Mouse (Mus musculus): ENCODE results near the gene Gfpt2. TPM values are rescaled to one million over a fixed set of nuclear protein-coding genes. Genes with fewer than 3 reads are reported as not detected.
"Not testable (repeated sequence)": the region's sequence is repeated elsewhere in the genome, so short reads cannot be mapped to it uniquely, and the experiment has no call there.

Gfpt2 gene
- polyA plus RNA-seq, 1 experiment from 2014 or later: 13.9 TPM

GRCm38 (mm10) chr11:49764023-49764422, 30.0 kb upstream of the Gfpt2 start:
- H3K4me2 ChIP-seq: 0 out of 2 replicates have a peak overlapping the region, but pooled peaks have one; percentile 1
- H3K9ac ChIP-seq (ENCODE audit: low read depth, low read length): no peak overlapping the region
- ATAC-seq (replicated peaks; ENCODE audit: insufficient number of reproducible peaks, low FRiP score, low TSS enrichment): no peak
- whole genome bisulfite sequencing (ENCODE audit: insufficient replicate concordance): 42% methylated on average over 4 of the region's 4 CpGs
- H3K9me3 ChIP-seq (replicated peaks; ENCODE audit: control insufficient read depth, low read length): no peaks in the 10 kb centered on the region
- no peak overlapping the region for H3K4me3 ChIP-seq (ENCODE audit: low read depth, low read length)
- H3K27me3 ChIP-seq (ENCODE audit: control insufficient read depth, insufficient read depth, low read length): no peaks in the 10 kb centered on the region
- H3K27ac ChIP-seq (ENCODE audit: low read depth, low read length): no peak overlapping the region
- H3K4me1 ChIP-seq (ENCODE audit: control insufficient read depth, insufficient read depth, low read length): 0 out of 2 replicates have a peak, but pooled peaks cover 5% of the 10 kb centered on the region
- no peaks in the 10 kb centered on the region for H3K36me3 ChIP-seq (ENCODE audit: control insufficient read depth, insufficient read depth, low read length)

GRCm38 (mm10) chr11:49764639-49765299, 29.2 kb upstream of the Gfpt2 start:
- peak; percentile 33 for ATAC-seq (replicated peaks; ENCODE audit: insufficient number of reproducible peaks, low FRiP score, low TSS enrichment)
- 27% methylated on average over 8 of the region's 8 CpGs for WGBS (ENCODE audit: insufficient replicate concordance)
- H3K4me3 ChIP-seq (ENCODE audit: low read depth, low read length): no peak overlapping the region
- no peaks in the 10 kb centered on the region for H3K36me3 ChIP-seq (ENCODE audit: control insufficient read depth, insufficient read depth, low read length)
- peak overlapping the region; percentile 2 for H3K27ac ChIP-seq (ENCODE audit: low read depth, low read length)
- 0 out of 2 replicates have a peak, but pooled peaks cover 5% of the 10 kb centered on the region for H3K4me1 ChIP-seq (ENCODE audit: control insufficient read depth, insufficient read depth, low read length)
- H3K27me3 ChIP-seq (ENCODE audit: control insufficient read depth, insufficient read depth, low read length): no peaks in the 10 kb centered on the region
- peak overlapping the region; percentile 36; the same call in 1 of the 2 replicates for H3K4me2 ChIP-seq
- H3K9me3 ChIP-seq (replicated peaks; ENCODE audit: control insufficient read depth, low read length): no peaks in the 10 kb centered on the region
- H3K9ac ChIP-seq (ENCODE audit: low read depth, low read length): peak overlapping the region; percentile 44; the same call in 1 of the 2 replicates

- Histone ChIP-seq H3K9ac (ENCODE audit: low read depth, low read length) (no peak overlapping the region), H3K4me1 (ENCODE audit: control insufficient read depth, insufficient read depth, low read length) (0 out of 2 replicates have a peak, but pooled peaks cover 5% of the 10 kb centered on the region), H3K4me3 (ENCODE audit: low read depth, low read length) (no peak overlapping the region), H3K27me3 (ENCODE audit: control insufficient read depth, insufficient read depth, low read length) (no peaks in the 10 kb centered on the region), H3K9me3 (replicated peaks; ENCODE audit: control insufficient read depth, low read length) (no peaks in the 10 kb centered on the region), H3K4me2 (no peak overlapping the region; the same call in 1 of the 2 replicates), H3K36me3 (ENCODE audit: control insufficient read depth, insufficient read depth, low read length) (no peaks in the 10 kb centered on the region), H3K27ac (ENCODE audit: low read depth, low read length) (peak overlapping the region; percentile 51; the same call in 1 of the 2 replicates)
- ATAC-seq (replicated peaks; ENCODE audit: insufficient number of reproducible peaks, low FRiP score, low TSS enrichment): peak; percentile 69
- WGBS (ENCODE audit: insufficient replicate concordance): 56% methylated on average over 3 of the region's 3 CpGs
These were observed 28.4 kb upstream of the Gfpt2 start for GRCm38 (mm10) chr11:49765377-49766136.

GRCm38 (mm10) chr11:49766137-49766411, 27.9 kb upstream of the Gfpt2 start:
- no peak overlapping the region for H3K27ac ChIP-seq (ENCODE audit: low read depth, low read length)
- H3K36me3 ChIP-seq (ENCODE audit: control insufficient read depth, insufficient read depth, low read length): no peaks in the 10 kb centered on the region
- H3K27me3 ChIP-seq (ENCODE audit: control insufficient read depth, insufficient read depth, low read length): no peaks in the 10 kb centered on the region
- 0 out of 2 replicates have a peak, but pooled peaks cover 5% of the 10 kb centered on the region for H3K4me1 ChIP-seq (ENCODE audit: control insufficient read depth, insufficient read depth, low read length)
- H3K9ac ChIP-seq (ENCODE audit: low read depth, low read length): no peak overlapping the region
- ATAC-seq (replicated peaks; ENCODE audit: insufficient number of reproducible peaks, low FRiP score, low TSS enrichment): no peak
- H3K4me2 ChIP-seq: no peak overlapping the region
- no peak overlapping the region for H3K4me3 ChIP-seq (ENCODE audit: low read depth, low read length)
- no peaks in the 10 kb centered on the region for H3K9me3 ChIP-seq (replicated peaks; ENCODE audit: control insufficient read depth, low read length)
- 73% methylated on average over 2 of the region's 2 CpGs for WGBS (ENCODE audit: insufficient replicate concordance)

GRCm38 (mm10) chr11:49767497-49767896, 26.5 kb upstream of the Gfpt2 start:
- WGBS (ENCODE audit: insufficient replicate concordance): 86% methylated on average over 4 of the region's 6 CpGs
- not testable (repeated sequence) for ATAC-seq (replicated peaks; ENCODE audit: insufficient number of reproducible peaks, low FRiP score, low TSS enrichment)

GRCm38 (mm10) chr11:49768781-49769180, 25.2 kb upstream of the Gfpt2 start:
- Histone ChIP-seq H3K36me3 (ENCODE audit: control insufficient read depth, insufficient read depth, low read length) (no peaks in the 10 kb centered on the region), H3K9me3 (replicated peaks; ENCODE audit: control insufficient read depth, low read length) (no peaks in the 10 kb centered on the region), H3K4me1 (ENCODE audit: control insufficient read depth, insufficient read depth, low read length) (0 out of 2 replicates have a peak, but pooled peaks cover 5% of the 10 kb centered on the region), H3K4me2 (no peak overlapping the region), H3K9ac (ENCODE audit: low read depth, low read length) (no peak overlapping the region), H3K4me3 (ENCODE audit: low read depth, low read length) (no peak overlapping the region), H3K27me3 (ENCODE audit: control insufficient read depth, insufficient read depth, low read length) (no peaks in the 10 kb centered on the region), H3K27ac (ENCODE audit: low read depth, low read length) (no peak overlapping the region)
- no peak for ATAC-seq (replicated peaks; ENCODE audit: insufficient number of reproducible peaks, low FRiP score, low TSS enrichment)
- WGBS (ENCODE audit: insufficient replicate concordance): 82% methylated on average over 5 of the region's 5 CpGs

More at GRCm38 (mm10) chr11:49767497-49767896, 26.5 kb upstream of the Gfpt2 start:
- H3K4me3 ChIP-seq (ENCODE audit: low read depth, low read length); H3K9me3 ChIP-seq (replicated peaks; ENCODE audit: control insufficient read depth, low read length); H3K4me2 ChIP-seq; H3K27ac ChIP-seq (ENCODE audit: low read depth, low read length); H3K4me1 ChIP-seq (ENCODE audit: control insufficient read depth, insufficient read depth, low read length); H3K27me3 ChIP-seq (ENCODE audit: control insufficient read depth, insufficient read depth, low read length); H3K36me3 ChIP-seq (ENCODE audit: control insufficient read depth, insufficient read depth, low read length); H3K9ac ChIP-seq (ENCODE audit: low read depth, low read length): not testable (repeated sequence)

GRCm38 (mm10) chr11:49770676-49771550, 23.1 kb upstream of the Gfpt2 start:
- no peak overlapping the region for H3K4me3 ChIP-seq (ENCODE audit: low read depth, low read length)
- no peaks in the 10 kb centered on the region for H3K4me1 ChIP-seq (ENCODE audit: control insufficient read depth, insufficient read depth, low read length)
- no peaks in the 10 kb centered on the region for H3K27me3 ChIP-seq (ENCODE audit: control insufficient read depth, insufficient read depth, low read length)
- no peak overlapping the region for H3K4me2 ChIP-seq
- no peak overlapping the region for H3K9ac ChIP-seq (ENCODE audit: low read depth, low read length)
- H3K36me3 ChIP-seq (ENCODE audit: control insufficient read depth, insufficient read depth, low read length): no peaks in the 10 kb centered on the region
- no peaks in the 10 kb centered on the region for H3K9me3 ChIP-seq (replicated peaks; ENCODE audit: control insufficient read depth, low read length)
- ATAC-seq (replicated peaks; ENCODE audit: insufficient number of reproducible peaks, low FRiP score, low TSS enrichment): no peak
- 68% methylated on average over 9 of the region's 9 CpGs for WGBS (ENCODE audit: insufficient replicate concordance)
- no peak overlapping the region for H3K27ac ChIP-seq (ENCODE audit: low read depth, low read length)

GRCm38 (mm10) chr11:49772251-49772650, 21.7 kb upstream of the Gfpt2 start:
- Histone ChIP-seq H3K27ac (ENCODE audit: low read depth, low read length) (no peak overlapping the region), H3K4me3 (ENCODE audit: low read depth, low read length) (no peak overlapping the region), H3K36me3 (ENCODE audit: control insufficient read depth, insufficient read depth, low read length) (no peaks in the 10 kb centered on the region), H3K9me3 (replicated peaks; ENCODE audit: control insufficient read depth, low read length) (no peaks in the 10 kb centered on the region), H3K27me3 (ENCODE audit: control insufficient read depth, insufficient read depth, low read length) (no peaks in the 10 kb centered on the region), H3K4me1 (ENCODE audit: control insufficient read depth, insufficient read depth, low read length) (no peaks in the 10 kb centered on the region), H3K9ac (ENCODE audit: low read depth, low read length) (no peak overlapping the region), H3K4me2 (no peak overlapping the region)
- ATAC-seq (replicated peaks; ENCODE audit: insufficient number of reproducible peaks, low FRiP score, low TSS enrichment): no peak
- 73% methylated on average over 5 of the region's 5 CpGs for WGBS (ENCODE audit: insufficient replicate concordance)

All from heart, embryonic 11.5 days (tissue).